Mouse (Mus musculus): Measurements from ENCODE around the gene Arl16.

Arl16 gene

DNA sequence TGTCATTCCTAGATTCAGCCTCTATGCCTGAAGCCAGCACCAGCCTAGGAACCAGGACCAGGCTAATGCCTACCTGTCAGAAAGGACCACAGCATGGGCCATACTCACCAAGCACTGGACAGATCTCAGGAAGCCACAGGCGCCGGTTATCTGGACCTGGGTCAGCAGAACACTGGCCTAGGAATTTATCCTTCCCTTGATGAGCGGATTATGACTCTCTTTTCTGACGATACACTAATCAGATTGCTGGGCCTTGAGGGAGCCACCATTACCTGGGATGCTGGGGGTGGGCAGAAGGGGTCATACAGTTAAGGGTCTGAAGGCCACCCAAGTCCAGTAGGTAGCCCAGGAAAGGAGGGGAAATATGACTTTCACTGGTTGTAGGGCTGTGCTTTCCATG is 14.1 kb downstream of the Arl16 start, which contains the start of gene Pde6g:
TSS of gene Pde6g (minus strand) at position 195 of the 400 bp plus-strand sequence.
- in situ Hi-C loops (cut with MboI; ENCODE audit: low sequenced_read_pairs), result no loop called here

DNA sequence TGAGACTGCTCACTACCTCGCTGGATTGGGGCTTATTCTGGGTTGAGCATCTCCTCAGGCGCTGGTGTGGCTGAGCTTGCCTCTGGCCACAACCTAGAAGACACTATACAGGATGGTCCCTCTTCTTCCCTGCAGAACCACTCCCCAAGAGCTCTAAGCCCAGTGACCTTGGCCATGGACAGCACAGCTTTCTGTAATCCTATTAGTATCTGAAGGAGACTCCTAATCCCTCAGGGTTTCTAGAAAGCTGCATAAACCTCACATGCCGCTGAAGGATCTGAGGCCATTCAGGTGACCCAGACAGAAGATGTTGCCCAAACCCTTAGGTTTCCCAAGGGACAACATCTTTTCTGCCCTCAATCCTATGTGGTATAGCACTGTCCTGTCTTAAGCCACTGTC is 15.2 kb downstream of the Arl16 start:
- in situ Hi-C loops (cut with MboI; ENCODE audit: low sequenced_read_pairs), result no loop called here

DNA sequence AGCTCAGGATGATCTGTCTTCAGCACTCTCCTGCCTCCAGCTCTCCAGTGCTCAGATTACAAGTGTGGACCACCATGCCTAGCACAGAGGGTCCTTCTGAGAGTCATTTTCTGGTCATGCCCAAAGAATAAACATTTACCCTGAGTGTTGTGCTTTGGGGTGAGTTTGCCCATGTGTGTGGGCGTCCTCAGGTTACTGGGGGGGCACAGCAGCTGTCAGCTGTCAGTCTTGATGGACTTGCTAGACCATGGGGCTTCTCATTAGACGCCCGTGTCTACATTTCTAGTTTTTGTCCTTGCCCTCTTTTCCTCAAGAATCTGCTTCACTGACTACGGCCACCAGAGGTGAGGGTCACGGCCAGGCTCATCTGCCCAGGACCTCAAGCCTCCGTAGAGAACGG is 20.2 kb downstream of the Arl16 start:
- in situ Hi-C loops (cut with MboI; ENCODE audit: low sequenced_read_pairs), result no loop called here

DNA sequence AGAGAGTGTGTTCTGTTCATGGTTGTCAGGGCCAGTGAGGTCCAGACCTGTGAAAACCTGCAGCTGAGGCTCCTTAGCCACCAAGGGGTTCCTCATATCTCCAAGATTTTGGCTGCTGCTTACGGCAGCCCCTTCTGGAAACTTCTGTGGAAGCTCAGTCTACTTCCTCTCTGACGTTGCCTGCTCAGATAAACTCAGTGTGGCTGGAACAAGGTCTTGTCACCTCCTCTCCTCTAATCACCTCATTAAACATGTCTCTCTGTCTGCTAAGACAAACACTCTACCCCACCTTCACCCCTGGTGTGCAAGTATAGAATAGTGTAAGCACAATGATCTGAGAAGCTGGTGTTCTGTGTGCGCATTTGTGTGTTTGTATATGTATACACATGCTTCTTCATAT is 21.9 kb downstream of the Arl16 start:
- in situ Hi-C loops (cut with MboI; ENCODE audit: low sequenced_read_pairs), result no loop called here

DNA sequence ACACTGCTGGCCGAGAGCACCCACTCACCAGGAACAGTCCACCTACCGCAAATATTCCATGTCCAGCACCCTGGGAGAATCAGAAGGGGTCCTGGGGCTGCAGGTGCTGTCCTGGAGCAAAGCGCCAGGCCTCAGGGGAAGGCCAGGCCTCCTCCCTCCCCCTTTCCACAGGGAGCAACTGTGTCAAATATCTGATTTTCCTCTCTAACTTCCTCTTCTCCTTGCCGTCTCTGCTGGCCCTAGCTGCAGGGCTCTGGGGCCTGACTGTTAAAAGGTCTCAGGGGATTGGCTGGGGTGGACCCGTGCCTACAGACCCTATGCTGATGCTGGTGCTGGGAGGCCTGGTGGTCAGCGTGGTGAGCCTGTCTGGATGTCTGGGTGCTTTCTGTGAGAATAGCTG is 23.3 kb downstream of the Arl16 start:
- in situ Hi-C loops (cut with MboI; ENCODE audit: low sequenced_read_pairs), result no loop called here

DNA sequence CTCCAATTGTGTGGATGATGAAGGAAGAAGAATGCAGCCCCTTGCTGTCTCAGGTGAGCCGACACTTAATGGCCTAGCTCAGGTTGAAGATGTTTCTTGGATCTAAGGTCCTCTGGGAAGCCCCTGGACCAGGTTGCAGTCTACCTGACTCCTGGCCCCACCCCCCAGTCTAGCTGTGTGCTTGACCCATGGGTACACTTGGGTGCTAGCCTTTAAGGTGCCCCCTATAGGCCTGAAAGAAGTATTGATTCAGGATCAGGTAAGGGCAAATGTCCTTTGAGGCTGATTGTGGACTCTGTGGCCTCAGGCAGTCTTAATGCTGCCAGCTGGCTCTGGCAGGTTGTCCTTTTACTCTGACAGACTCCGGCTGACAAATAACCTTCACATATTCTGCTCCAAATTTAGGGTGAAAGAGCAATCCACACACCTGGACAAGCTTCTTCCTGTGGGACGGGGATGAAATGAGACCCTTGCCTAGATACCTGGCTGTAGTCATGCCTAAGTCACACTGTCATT is 24.6 kb downstream of the Arl16 start:
- in situ Hi-C loops (cut with MboI; ENCODE audit: low sequenced_read_pairs), result no loop called here

DNA sequence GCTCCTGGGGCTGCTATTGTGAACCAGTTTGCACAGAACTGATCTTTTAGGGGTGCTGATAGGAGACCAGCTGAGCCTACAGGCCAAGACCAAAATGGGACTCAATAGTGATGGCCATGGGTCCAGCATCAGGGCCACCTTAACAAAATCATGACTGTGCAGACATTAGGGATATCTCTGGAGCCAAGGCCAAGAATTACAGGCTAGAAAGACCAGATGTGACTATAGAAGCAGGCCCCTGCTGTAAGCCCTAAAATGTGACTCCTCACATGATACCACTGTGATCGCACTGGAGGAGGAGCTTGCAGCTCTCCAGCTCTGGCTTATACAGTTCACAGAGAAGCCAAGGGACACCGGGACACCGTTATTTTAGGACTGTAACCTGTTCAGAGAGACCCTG is 25.1 kb downstream of the Arl16 start, which contains the start of gene Tspan10:
TSS of gene Tspan10 (plus strand) at position 301 of the 400 bp plus-strand sequence.
- in situ Hi-C loops (cut with MboI; ENCODE audit: low sequenced_read_pairs), result no loop called here

DNA sequence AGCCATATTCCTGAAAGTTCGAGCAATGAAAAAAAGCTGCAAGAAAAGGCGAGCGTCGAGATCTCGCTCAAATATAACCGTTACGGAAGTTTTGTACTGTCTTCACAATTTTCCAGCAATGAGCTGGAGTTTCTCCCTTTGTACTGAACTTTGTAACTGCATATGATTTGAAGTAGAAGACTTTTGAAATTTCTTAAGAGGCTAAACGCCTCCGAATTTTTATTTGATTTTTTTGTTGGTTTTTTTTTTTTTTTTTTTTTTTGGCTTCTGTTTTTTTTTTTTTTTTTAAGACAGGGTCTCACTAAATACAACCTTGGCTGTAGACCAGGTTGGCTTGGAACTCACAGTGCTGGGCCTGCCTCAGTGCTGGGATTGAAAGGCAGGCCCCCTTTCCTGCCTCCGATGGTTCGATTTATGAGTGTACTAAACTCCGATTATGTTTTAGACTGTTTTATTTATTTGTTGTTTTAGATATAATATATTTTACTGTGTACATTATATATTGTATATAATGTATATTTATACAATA is 29.5 kb downstream of the Arl16 start:
- in situ Hi-C loops (cut with MboI; ENCODE audit: low sequenced_read_pairs), result no loop called here

DNA sequence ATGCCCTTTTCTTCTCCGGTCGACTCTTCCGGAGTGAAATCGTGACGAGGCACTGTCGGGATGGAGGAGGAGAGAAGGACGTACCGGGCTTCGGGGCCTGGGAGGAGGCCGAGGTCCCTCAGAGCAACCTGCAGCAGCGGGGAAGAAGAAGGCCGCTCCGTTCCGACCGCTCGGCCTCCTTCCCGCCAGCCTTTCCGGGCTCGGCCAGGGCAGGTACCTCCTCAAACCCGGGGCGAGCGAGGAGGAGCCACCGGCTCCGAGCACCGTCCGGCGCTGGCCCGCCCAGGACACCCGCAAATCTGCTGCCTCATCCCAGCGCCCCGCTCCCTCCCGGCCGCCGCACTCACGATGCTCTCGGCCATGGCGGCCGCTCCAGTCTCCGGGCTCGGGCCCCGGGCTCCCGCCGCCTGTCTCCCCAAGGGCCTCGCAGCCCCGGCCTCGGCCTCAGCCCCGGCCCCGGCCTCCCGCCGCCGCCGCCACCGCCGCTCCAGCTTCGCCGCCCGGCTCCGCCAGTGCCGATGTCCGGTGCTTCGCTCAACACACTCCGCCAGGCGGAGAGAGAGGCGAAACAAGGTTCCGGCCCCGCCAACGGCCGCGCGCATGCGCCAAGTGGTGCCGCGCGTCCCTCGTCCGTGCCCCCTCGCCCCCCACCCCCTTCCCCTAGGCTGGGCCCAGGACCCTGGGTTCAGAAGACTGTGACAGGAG is 30.1 kb downstream of the Arl16 start, which contains the start of gene Nploc4:
TSS of gene Nploc4 (minus strand) at position 557 of the 705 bp plus-strand sequence.
- in situ Hi-C loops (cut with MboI; ENCODE audit: low sequenced_read_pairs), result no loop called here

DNA sequence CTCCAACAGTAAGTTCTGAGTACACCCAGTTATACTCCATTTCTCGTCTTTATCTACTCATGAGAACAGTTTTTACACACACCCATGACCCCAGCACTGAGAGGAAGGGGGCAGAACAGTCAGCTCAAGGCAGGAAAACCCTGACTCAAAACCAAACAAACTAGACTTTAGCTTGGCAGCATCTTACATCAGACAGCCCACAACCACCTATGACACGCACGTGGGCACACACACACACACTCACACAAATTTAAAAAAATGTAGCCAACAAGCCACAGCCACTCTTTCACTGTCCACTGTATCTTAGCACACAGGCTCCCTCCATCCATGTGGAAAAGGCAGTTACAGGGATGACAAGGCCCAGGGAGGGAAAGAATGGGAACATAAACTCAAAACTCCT is 40.7 kb downstream of the Arl16 start:
- in situ Hi-C loops (cut with MboI; ENCODE audit: low sequenced_read_pairs), result no loop called here

DNA sequence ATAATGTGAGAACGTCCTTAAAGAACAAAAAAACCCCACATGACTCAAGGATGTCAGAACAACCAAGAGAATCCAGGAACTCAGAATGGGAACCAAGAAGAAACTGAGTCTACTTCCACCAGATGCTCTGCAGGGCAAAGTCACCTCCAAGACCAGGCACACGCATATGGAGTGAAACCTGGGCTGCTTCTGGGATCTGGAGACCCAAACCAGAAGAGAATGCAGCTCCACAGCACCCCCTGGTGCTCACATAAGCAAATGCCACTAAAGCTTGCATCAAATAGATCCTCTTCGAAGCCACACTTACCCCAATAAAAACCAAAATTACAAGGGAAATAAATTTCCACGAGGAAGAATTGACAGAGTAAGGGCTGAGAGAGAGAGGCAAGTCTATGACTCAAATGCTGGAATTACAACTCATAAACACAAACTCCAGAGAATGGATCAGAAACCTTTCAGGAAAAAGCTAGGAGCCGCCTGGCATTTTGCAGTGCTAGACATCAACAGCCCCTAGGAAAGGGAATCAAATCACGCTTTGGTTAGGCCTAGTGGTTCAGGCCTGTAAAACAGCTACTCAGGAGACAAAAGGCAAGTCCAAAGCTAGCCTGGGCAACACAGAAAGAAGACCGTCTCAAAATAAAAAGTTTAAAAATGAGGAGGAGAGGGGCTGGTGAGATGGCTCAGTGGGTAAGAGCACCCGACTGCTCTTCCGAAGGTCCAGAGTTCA is 43.7 kb downstream of the Arl16 start:
- in situ Hi-C loops (cut with MboI; ENCODE audit: low sequenced_read_pairs), result no loop called here

DNA sequence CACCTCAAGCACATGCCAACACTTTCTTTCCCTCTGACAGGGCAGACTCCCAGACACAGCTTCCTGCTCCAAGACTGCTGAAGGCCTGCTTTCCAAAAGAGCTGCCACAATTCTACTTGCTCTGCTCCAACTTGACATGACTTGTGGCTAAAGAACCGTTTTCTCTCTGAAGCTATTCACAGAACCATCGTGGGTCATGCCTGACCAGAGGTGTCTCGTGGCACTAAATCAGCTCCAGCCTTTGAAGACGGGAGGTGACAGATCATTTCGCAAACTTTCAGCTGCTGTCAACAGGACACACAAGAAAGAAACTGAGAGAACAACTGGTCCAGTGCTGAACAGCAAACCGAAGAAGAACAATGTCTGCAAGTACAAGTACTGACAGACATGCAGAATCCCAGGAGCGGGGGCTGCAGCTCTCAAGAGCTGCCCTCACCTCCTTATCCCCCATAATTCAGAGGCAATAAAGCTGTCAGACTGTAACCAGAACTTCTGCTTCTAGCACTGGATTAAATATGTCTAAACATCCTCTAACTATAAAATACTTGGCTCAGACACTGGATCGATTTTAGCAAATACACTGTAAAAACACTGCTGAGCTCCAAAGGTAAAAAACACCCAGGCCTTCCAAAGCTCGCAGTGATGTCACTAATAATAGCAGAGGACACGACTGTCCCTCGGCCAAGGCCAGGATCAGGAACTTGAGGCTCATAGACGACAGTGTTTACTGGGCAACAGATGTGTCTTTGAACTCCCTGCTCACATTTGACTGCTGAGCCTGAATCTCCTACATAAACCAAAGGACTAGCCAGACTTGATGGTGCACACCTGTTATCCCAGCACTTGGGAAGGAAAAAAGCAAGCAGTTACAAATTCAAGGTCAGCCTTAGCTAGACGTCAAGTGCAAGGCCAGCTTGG is 44.5 kb downstream of the Arl16 start:
- in situ Hi-C loops (cut with MboI; ENCODE audit: low sequenced_read_pairs), result no loop called here

DNA sequence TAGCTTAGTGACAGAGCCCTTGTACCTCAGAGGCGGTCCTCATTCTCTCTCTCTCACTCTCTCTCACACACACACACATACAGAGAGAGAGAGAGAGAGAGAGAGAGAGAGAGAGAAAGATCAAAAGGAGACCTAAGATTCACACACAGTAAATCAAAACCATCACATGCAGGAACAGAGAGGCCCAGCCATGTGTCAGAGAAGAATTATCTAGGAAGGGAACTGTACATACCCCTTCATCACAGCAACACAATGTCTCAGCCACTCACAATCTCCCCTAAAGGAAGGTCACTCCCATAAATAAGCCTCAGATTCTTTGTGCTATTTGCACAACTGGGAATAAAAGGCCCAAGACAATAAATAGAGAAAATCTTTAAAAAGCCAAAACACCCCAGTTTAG is 48.8 kb downstream of the Arl16 start:
- in situ Hi-C loops (cut with MboI; ENCODE audit: low sequenced_read_pairs), result no loop called here

DNA sequence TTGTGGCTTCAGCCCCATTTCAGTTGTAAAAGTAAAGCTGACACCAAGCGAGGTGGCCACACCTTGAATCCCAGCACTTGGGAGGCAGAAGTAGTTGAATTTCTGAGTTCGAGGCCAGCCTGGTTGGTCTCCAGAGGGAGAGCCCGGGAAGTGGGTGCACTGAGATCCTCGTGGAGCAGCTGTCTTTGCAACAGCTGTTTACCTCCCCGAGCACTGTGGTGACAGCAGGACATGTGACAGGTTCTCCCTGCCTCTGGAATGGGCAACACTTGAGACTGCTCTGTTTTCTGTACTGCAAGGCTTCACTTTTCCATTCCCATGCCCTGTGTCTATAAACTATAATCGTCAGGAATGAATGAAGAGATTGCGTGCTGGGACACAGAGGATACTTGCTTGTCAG is 49.6 kb downstream of the Arl16 start:
- in situ Hi-C loops (cut with MboI; ENCODE audit: low sequenced_read_pairs), result no loop called here

Measured in CH12F3 (cell line).